Mouse (Mus musculus) forebrain, embryonic 16.5 days (tissue): ENCODE data around the gene Vmn1r4. TPM values are rescaled to one million over a fixed set of nuclear protein-coding genes. Genes with fewer than 3 reads are reported as not detected.

ENCODE experiments used
- ATAC-seq: fragments of 200-750 bp; cut with Nextera tagmentation; 2 replicates; pipeline ENCODE4 v1.8.0; 2017; ENCODE audit warnings: mild to moderate bottlenecking, moderate library complexity
- H3K27ac ChIP-seq: fragments of 300-500 bp; sonication (generic); 2 replicates; pipeline ENCODE4 v1.5.1; 2014; ENCODE audit warnings: low read length, control low read depth
- H3K27me3 ChIP-seq: fragments of 300-500 bp; sonication (generic); replicated peaks from 2 replicates; pipeline ENCODE4 v1.6.1; 2014; ENCODE audit warnings: low read length; ENCODE audit not compliant: control insufficient read depth, insufficient read depth
- H3K36me3 ChIP-seq: fragments of 300-500 bp; sonication (generic); 2 replicates; pipeline ENCODE4 v1.6.1; 2014; ENCODE audit not compliant: control insufficient read depth, insufficient read depth
- H3K4me1 ChIP-seq: fragments of 300-500 bp; sonication (generic); replicated peaks from 2 replicates; pipeline ENCODE4 v1.6.1; 2014; ENCODE audit warnings: low read length; ENCODE audit not compliant: control insufficient read depth, insufficient read depth
- H3K4me2 ChIP-seq: fragments of 300-500 bp; sonication (generic); 2 replicates; pipeline ENCODE4 v1.6.1; 2014; ENCODE audit warnings: mild to moderate bottlenecking, low read length, control low read depth
- H3K4me3 ChIP-seq: fragments of 300-500 bp; sonication (generic); replicated peaks from 2 replicates; pipeline ENCODE4 v1.5.1; 2014; ENCODE audit warnings: mild to moderate bottlenecking, low read length, control low read depth
- H3K9ac ChIP-seq: fragments of 300-500 bp; sonication (generic); replicated peaks from 2 replicates; pipeline ENCODE4 v1.6.1; 2014; ENCODE audit warnings: low read depth, low read length, control low read depth
- H3K9me3 ChIP-seq: fragments of 300-500 bp; sonication (generic); 2 replicates; pipeline ENCODE4 v1.6.1; 2016; ENCODE audit warnings: low read length; ENCODE audit not compliant: control insufficient read depth
- WGBS: fragments of 180-500 bp; shearing (Covaris S2); extraction: QIAGEN DNeasy Blood & Tissue Kit; methylation state at CpG from one replicate; pipeline ENCODE4 v1.1.7; 2014; 5-methylcytosine and 5-hydroxymethylcytosine counted together
- polyA plus RNA-seq: library from polyadenylated mRNA; unstranded; fragments of >200 nt; fragmentation: Nextera tagmentation; extraction: Ambion mirVana; gene quantifications from 2 replicates; pipeline ENCODE4 v1.2.1, GENCODE M21; 2015

Vmn1r4 gene
- polyA plus RNA-seq, 1 experiment from 2014 or later = 0.46 TPM

GRCm38 (mm10) chr6:56902606-56903520, 21.0 kb upstream of the Vmn1r4 start:
- Histone ChIP-seq H3K9ac (no peak overlapping the region), H3K9me3 (no peaks in the 10 kb centered on the region), H3K27ac (no peak overlapping the region), H3K4me3 (no peak overlapping the region), H3K27me3 (no peaks in the 10 kb centered on the region), H3K36me3 (no peaks in the 10 kb centered on the region), H3K4me2 (no peak overlapping the region), H3K4me1 (peaks cover 21% of the 10 kb centered on the region)
- WGBS = 78% methylated on average over 7 of the region's 7 CpGs
- no peak for ATAC-seq

GRCm38 (mm10) chr6:56903831-56904230, 20.0 kb upstream of the Vmn1r4 start:
- H3K27ac ChIP-seq = no peak overlapping the region; the same call in 1 of the 2 replicates
- no peak overlapping the region for H3K9ac ChIP-seq
- no peaks in the 10 kb centered on the region for H3K9me3 ChIP-seq
- H3K4me1 ChIP-seq = peaks cover 21% of the 10 kb centered on the region
- no peak overlapping the region for H3K4me2 ChIP-seq
- WGBS = 29% methylated on average over 6 of the region's 6 CpGs
- H3K27me3 ChIP-seq = no peaks in the 10 kb centered on the region
- ATAC-seq = peak; percentile 17; the same call in 1 of the 2 replicates
- H3K4me3 ChIP-seq = no peak overlapping the region
- H3K36me3 ChIP-seq = no peaks in the 10 kb centered on the region

GRCm38 (mm10) chr6:56904330-56904729, 19.5 kb upstream of the Vmn1r4 start:
- Histone ChIP-seq H3K27ac (peak overlapping the region; percentile 5; the same call in 1 of the 2 replicates), H3K27me3 (no peaks in the 10 kb centered on the region), H3K4me3 (no peak overlapping the region), H3K9me3 (no peaks in the 10 kb centered on the region), H3K4me1 (peaks cover 21% of the 10 kb centered on the region), H3K4me2 (no peak overlapping the region), H3K36me3 (no peaks in the 10 kb centered on the region), H3K9ac (no peak overlapping the region)
- WGBS = 57% methylated on average over 1 of the region's 1 CpGs
- ATAC-seq = peak; percentile 70; the same call in 1 of the 2 replicates

- H3K4me2 ChIP-seq = no peak overlapping the region
- no peak overlapping the region for H3K9ac ChIP-seq
- no peaks in the 10 kb centered on the region for H3K27me3 ChIP-seq
- WGBS = 79% methylated on average over 2 of the region's 2 CpGs
- no peaks in the 10 kb centered on the region for H3K36me3 ChIP-seq
- peaks cover 21% of the 10 kb centered on the region for H3K4me1 ChIP-seq
- no peak for ATAC-seq
- no peak overlapping the region for H3K27ac ChIP-seq
- no peak overlapping the region for H3K4me3 ChIP-seq
- no peaks in the 10 kb centered on the region for H3K9me3 ChIP-seq
Observed at GRCm38 (mm10) chr6:56904982-56905381, 18.8 kb upstream of the Vmn1r4 start.

- H3K4me3 ChIP-seq = no peak overlapping the region
- H3K27me3 ChIP-seq = no peaks in the 10 kb centered on the region
- 92% methylated on average over 5 of the region's 5 CpGs for WGBS
- H3K4me2 ChIP-seq = no peak overlapping the region
- H3K27ac ChIP-seq = no peak overlapping the region
- H3K9ac ChIP-seq = no peak overlapping the region
- H3K4me1 ChIP-seq = peaks cover 21% of the 10 kb centered on the region
- H3K36me3 ChIP-seq = no peaks in the 10 kb centered on the region
- no peaks in the 10 kb centered on the region for H3K9me3 ChIP-seq
- ATAC-seq = no peak
Observed at GRCm38 (mm10) chr6:56905486-56905885, 18.3 kb upstream of the Vmn1r4 start.

- Histone ChIP-seq H3K27me3 (no peaks in the 10 kb centered on the region), H3K36me3 (no peaks in the 10 kb centered on the region), H3K9ac (no peak overlapping the region), H3K9me3 (no peaks in the 10 kb centered on the region), H3K4me1 (peaks cover 21% of the 10 kb centered on the region), H3K4me2 (no peak overlapping the region), H3K4me3 (no peak overlapping the region), H3K27ac (no peak overlapping the region)
- no peak for ATAC-seq
- 84% methylated on average over 8 of the region's 8 CpGs for WGBS
Observed at GRCm38 (mm10) chr6:56906121-56906846, 17.5 kb upstream of the Vmn1r4 start.

- Histone ChIP-seq H3K4me3 (no peak overlapping the region), H3K36me3 (no peaks in the 10 kb centered on the region), H3K9ac (no peak overlapping the region), H3K4me1 (peaks cover 17% of the 10 kb centered on the region), H3K9me3 (no peaks in the 10 kb centered on the region), H3K27ac (no peak overlapping the region), H3K4me2 (no peak overlapping the region), H3K27me3 (no peaks in the 10 kb centered on the region)
- no peak for ATAC-seq
- 88% methylated on average over 3 of the region's 3 CpGs for WGBS
Observed at GRCm38 (mm10) chr6:56907973-56908372, 15.8 kb upstream of the Vmn1r4 start.

- Histone ChIP-seq H3K4me1 (peaks cover 16% of the 10 kb centered on the region), H3K36me3 (no peaks in the 10 kb centered on the region), H3K27ac (no peak overlapping the region), H3K4me3 (no peak overlapping the region), H3K9me3 (no peaks in the 10 kb centered on the region), H3K4me2 (no peak overlapping the region), H3K9ac (no peak overlapping the region), H3K27me3 (no peaks in the 10 kb centered on the region)
- no peak for ATAC-seq
- WGBS = 98% methylated on average over 2 of the region's 2 CpGs
Observed at GRCm38 (mm10) chr6:56908397-56908796, 15.4 kb upstream of the Vmn1r4 start.

GRCm38 (mm10) chr6:56908912-56909311, 14.9 kb upstream of the Vmn1r4 start:
- Histone ChIP-seq H3K9ac (no peak overlapping the region), H3K4me3 (no peak overlapping the region), H3K9me3 (no peaks in the 10 kb centered on the region), H3K4me2 (no peak overlapping the region), H3K36me3 (no peaks in the 10 kb centered on the region), H3K27ac (no peak overlapping the region), H3K4me1 (peaks cover 13% of the 10 kb centered on the region), H3K27me3 (no peaks in the 10 kb centered on the region)
- ATAC-seq = 0 out of 2 replicates have a peak, but pooled peaks have one; percentile 27
- WGBS = 17% methylated on average over 4 of the region's 4 CpGs
